Comparison of ENCODE assay signal across 8 mouse cellular contexts in the genomic region with DNA sequence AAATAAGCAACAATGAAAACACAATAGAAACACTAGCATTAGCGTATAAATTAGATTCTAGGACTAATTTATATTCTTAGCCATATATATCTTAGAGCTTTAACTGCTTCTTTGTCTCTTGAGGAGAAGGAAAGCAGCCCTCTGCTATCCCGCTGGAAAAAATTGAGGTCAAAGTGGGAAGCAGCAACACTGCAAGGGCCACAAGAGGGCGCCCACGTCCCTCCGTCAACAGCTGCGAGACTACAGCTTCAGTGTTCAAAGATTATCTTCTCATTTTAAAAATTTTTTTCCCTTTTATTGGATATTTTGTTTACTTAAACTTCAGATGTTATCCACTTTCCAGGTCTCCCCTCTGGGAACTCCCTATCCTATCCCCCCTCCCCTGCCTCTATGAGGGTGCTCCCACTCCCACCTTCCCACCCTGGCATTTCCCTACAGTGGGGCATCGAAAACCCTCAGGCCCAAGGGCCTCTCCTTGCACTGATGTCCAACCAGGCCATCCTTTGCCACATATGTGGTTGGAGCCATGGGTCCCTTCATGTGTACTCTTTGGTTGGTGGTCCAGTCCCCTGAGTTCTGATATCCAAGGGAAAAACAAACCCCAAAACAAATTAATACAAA. TPM values are rescaled to one million over a fixed set of nuclear protein-coding genes. Genes with fewer than 3 reads are reported as not detected.
DNase-seq lines count a peak whose midpoint lies in the region; ATAC-seq and TF ChIP-seq lines count a peak whose summit lies in the region.

No protein-coding gene starts in this region.

- intact Hi-C loops in left cerebral cortex, postnatal 25 days (cut with DNase I) = loop anchor here (1.0 kb wide), 1 partner anchor 195 kb away; no protein-coding TSS in a partner anchor

- H3K4me2 ChIP-seq in heart, postnatal 0 days (ENCODE audit: low read depth, low read length) = no peak overlapping the region
- no peak overlapping the region for H3K4me2 ChIP-seq in hindbrain, embryonic 14.5 days (replicated peaks)
- no peak overlapping the region for H3K4me2 ChIP-seq in midbrain, embryonic 16.5 days (ENCODE audit: low read length)

- no peak overlapping the region for H3K4me3 ChIP-seq in heart, postnatal 0 days (ENCODE audit: low read depth, low read length)
- no peak overlapping the region for H3K4me3 ChIP-seq in heart, embryonic 10.5 days
- H3K4me3 ChIP-seq in hindbrain, embryonic 14.5 days (replicated peaks; ENCODE audit: low read length) = no peak overlapping the region
- no peak overlapping the region for H3K4me3 ChIP-seq in midbrain, embryonic 16.5 days (ENCODE audit: low read depth, low read length)

- H3K9ac ChIP-seq in heart, postnatal 0 days (replicated peaks; ENCODE audit: low read depth, low read length) = no peak overlapping the region
- peak overlapping the region; percentile 16; the same call in 1 of the 2 replicates for H3K9ac ChIP-seq in hindbrain, embryonic 14.5 days
- no peak overlapping the region for H3K9ac ChIP-seq in midbrain, embryonic 16.5 days (ENCODE audit: low read depth, low read length)

- 13% methylated on average over 7 of the region's 7 CpGs for WGBS in heart, postnatal 0 days
- 14% methylated on average over 7 of the region's 7 CpGs for WGBS in heart, embryonic 10.5 days
- 15% methylated on average over 7 of the region's 7 CpGs for WGBS in hindbrain, embryonic 14.5 days
- 13% methylated on average over 7 of the region's 7 CpGs for whole genome bisulfite sequencing in midbrain, embryonic 16.5 days

- DNase-seq in heart, postnatal 0 days (ENCODE audit: low spot score) = peak; percentile 74
- DNase-seq in heart, embryonic 10.5 days (ENCODE audit: low spot score) = no peak
- DNase-seq in brain, adult 2 months (ENCODE audit: low read depth, low spot score) = peak; percentile 87
- DNase-seq in hindbrain, embryonic 14.5 days (ENCODE audit: low spot score) = peak; percentile 90
- peak; percentile 76 to 82 for DNase-seq in left cerebral cortex, postnatal 25 days (ENCODE audit: low spot score in 2 of 2)
- peak; percentile 65 for DNase-seq in splenic B cell, adult 2 months (ENCODE audit: low read depth, low spot score)

- H3K9me3 ChIP-seq in heart, postnatal 0 days (replicated peaks; ENCODE audit: control insufficient read depth, low read length) = no peaks in the 10 kb centered on the region
- H3K9me3 ChIP-seq in heart, embryonic 10.5 days = no peaks in the 10 kb centered on the region
- no peaks in the 10 kb centered on the region for H3K9me3 ChIP-seq in hindbrain, embryonic 14.5 days (ENCODE audit: control insufficient read depth, low read length)
- H3K9me3 ChIP-seq in midbrain, embryonic 16.5 days (replicated peaks; ENCODE audit: control insufficient read depth, low read length, poor library complexity, severe bottlenecking) = no peaks in the 10 kb centered on the region

- H3K4me1 ChIP-seq in heart, postnatal 0 days (ENCODE audit: control insufficient read depth, insufficient read depth) = no peaks in the 10 kb centered on the region
- peaks cover 40% of the 10 kb centered on the region for H3K4me1 ChIP-seq in heart, embryonic 10.5 days
- H3K4me1 ChIP-seq in hindbrain, embryonic 14.5 days (replicated peaks; ENCODE audit: control insufficient read depth, insufficient read depth, low read length) = no peaks in the 10 kb centered on the region
- no peaks in the 10 kb centered on the region; the same call in none of the 2 replicates for H3K4me1 ChIP-seq in midbrain, embryonic 16.5 days (ENCODE audit: control insufficient read depth, insufficient read depth, low read length)

- ATAC-seq in heart, postnatal 0 days (ENCODE audit: insufficient read depth, low read depth) = no peak
- peak; percentile 64 for ATAC-seq in erythroid progenitor cell, adult 5-6 weeks (replicated peaks; ENCODE audit: low FRiP score, poor library complexity, severe bottlenecking)
- 0 out of 2 replicates have a peak, but pooled peaks have one; percentile 29 for ATAC-seq in hindbrain, embryonic 14.5 days (ENCODE audit: low FRiP score)
- ATAC-seq in midbrain, embryonic 16.5 days = 0 out of 2 replicates have a peak, but pooled peaks have one; percentile 34

- TF ChIP-seq EP300 in heart, postnatal 0 days (IDR thresholded peaks at IDR 0.05; ENCODE audit: low read depth) = no peak

- H3K27ac ChIP-seq in heart, postnatal 0 days (ENCODE audit: low read depth) = no peak overlapping the region
- H3K27ac ChIP-seq in heart, embryonic 10.5 days = no peak overlapping the region
- H3K27ac ChIP-seq in hindbrain, embryonic 14.5 days = no peak overlapping the region
- H3K27ac ChIP-seq in midbrain, embryonic 16.5 days (ENCODE audit: low read length) = no peak overlapping the region

- H3K27me3 ChIP-seq in heart, postnatal 0 days (ENCODE audit: control insufficient read depth, insufficient read depth, low read length) = no peaks in the 10 kb centered on the region
- H3K27me3 ChIP-seq in heart, embryonic 10.5 days (ENCODE audit: insufficient read depth, poor library complexity, severe bottlenecking) = no peaks in the 10 kb centered on the region
- no peaks in the 10 kb centered on the region for H3K27me3 ChIP-seq in hindbrain, embryonic 14.5 days (ENCODE audit: control insufficient read depth, insufficient read depth, low read length)
- H3K27me3 ChIP-seq in midbrain, embryonic 16.5 days (ENCODE audit: control insufficient read depth, insufficient read depth, low read depth, low read length) = no peaks in the 10 kb centered on the region
- H3K27me3 ChIP-seq in splenic B cell, adult 2 months (ENCODE audit: control insufficient read depth, insufficient read depth, low read length, poor library complexity, severe bottlenecking) = peaks cover 1% of the 10 kb centered on the region; the same call in 1 of the 2 replicates

- peak; percentile 88 for TF ChIP-seq CTCF in heart, postnatal 0 days (IDR thresholded peaks at IDR 0.05; ENCODE audit: low read depth)

- no peaks in the 10 kb centered on the region for H3K36me3 ChIP-seq in heart, postnatal 0 days (replicated peaks; ENCODE audit: control insufficient read depth, insufficient read depth, low read length)
- no peaks in the 10 kb centered on the region for H3K36me3 ChIP-seq in heart, embryonic 10.5 days
- peaks cover 5% of the 10 kb centered on the region; the same call in 1 of the 2 replicates for H3K36me3 ChIP-seq in hindbrain, embryonic 14.5 days (replicated peaks; ENCODE audit: control insufficient read depth, insufficient read depth)
- H3K36me3 ChIP-seq in midbrain, embryonic 16.5 days (ENCODE audit: control insufficient read depth, insufficient read depth, low read length) = no peaks in the 10 kb centered on the region
- H3K36me3 ChIP-seq in splenic B cell, adult 2 months (ENCODE audit: control insufficient read depth, insufficient read depth, low read length, poor library complexity, severe bottlenecking) = no peaks in the 10 kb centered on the region

RNA-seq across cellular contexts. Expression of a gene that starts 21.2 kb away (rescaled TPM):
- total RNA-seq in heart, postnatal 0 days (2014; rRNA removed; ENCODE audit: low replicate concordance) = 49.9 and 56.5 TPM in 2 replicates
- 53.0 and 56.3 TPM in 2 replicates for polyA plus RNA-seq in heart, postnatal 0 days (2015; fragmentation: Nextera tagmentation; extraction: Ambion mirVana)
- polyA plus RNA-seq in heart, embryonic 10.5 days (2016; fragmentation: Nextera tagmentation; extraction: Ambion mirVana) = 82.3 and 85.7 TPM in 2 replicates
- total RNA-seq in erythroid progenitor cell, adult 5-6 weeks (2015; ENCODE audit: low replicate concordance) = 27.2 and 31.7 TPM in 2 replicates
- 19.1 and 44.0 TPM in 2 replicates for total RNA-seq in erythroid progenitor cell, adult 5-6 weeks (2017; ENCODE audit: low replicate concordance)
- polyA plus RNA-seq in hindbrain, embryonic 14.5 days (2014; fragmentation: Nextera tagmentation; extraction: Ambion mirVana) = 59.6 and 64.0 TPM in 2 replicates
- total RNA-seq in left cerebral cortex, postnatal 25 days (2021) = 10 to 100 TPM; 71.8 to 74.1 TPM
- 73.0 and 74.4 TPM in 2 replicates for polyA plus RNA-seq in midbrain, embryonic 16.5 days (2015; fragmentation: Nextera tagmentation; extraction: Ambion mirVana)

RNA-seq across cellular contexts. Expression of a gene that starts 30.2 kb away (rescaled TPM):
- 104 and 128 TPM in 2 replicates for total RNA-seq in heart, postnatal 0 days (2014; rRNA removed; ENCODE audit: low replicate concordance)
- polyA plus RNA-seq in heart, postnatal 0 days (2015; fragmentation: Nextera tagmentation; extraction: Ambion mirVana) = 58.7 and 59.9 TPM in 2 replicates
- 26.0 and 27.4 TPM in 2 replicates for polyA plus RNA-seq in heart, embryonic 10.5 days (2016; fragmentation: Nextera tagmentation; extraction: Ambion mirVana)
- not detected in 2 replicates for total RNA-seq in erythroid progenitor cell, adult 5-6 weeks (2015; ENCODE audit: low replicate concordance)
- total RNA-seq in erythroid progenitor cell, adult 5-6 weeks (2017; ENCODE audit: low replicate concordance) = not detected in 2 replicates
- 12.9 and 13.5 TPM in 2 replicates for polyA plus RNA-seq in hindbrain, embryonic 14.5 days (2014; fragmentation: Nextera tagmentation; extraction: Ambion mirVana)
- total RNA-seq in left cerebral cortex, postnatal 25 days (2021) = 10 to 100 TPM; 33.6 to 40.5 TPM
- polyA plus RNA-seq in midbrain, embryonic 16.5 days (2015; fragmentation: Nextera tagmentation; extraction: Ambion mirVana) = 9.7 and 17.5 TPM in 2 replicates

RNA-seq across cellular contexts. Expression of a gene that starts 49.2 kb away (rescaled TPM):
- 2.2 and 6.0 TPM in 2 replicates for total RNA-seq in heart, postnatal 0 days (2014; rRNA removed; ENCODE audit: low replicate concordance)
- polyA plus RNA-seq in heart, postnatal 0 days (2015; fragmentation: Nextera tagmentation; extraction: Ambion mirVana) = 4.7 and 6.0 TPM in 2 replicates
- 7.3 and 9.4 TPM in 2 replicates for polyA plus RNA-seq in heart, embryonic 10.5 days (2016; fragmentation: Nextera tagmentation; extraction: Ambion mirVana)
- 9.0 and 9.6 TPM in 2 replicates for total RNA-seq in erythroid progenitor cell, adult 5-6 weeks (2015; ENCODE audit: low replicate concordance)
- total RNA-seq in erythroid progenitor cell, adult 5-6 weeks (2017; ENCODE audit: low replicate concordance) = 4.6 and 7.6 TPM in 2 replicates
- 9.4 and 11.4 TPM in 2 replicates for polyA plus RNA-seq in hindbrain, embryonic 14.5 days (2014; fragmentation: Nextera tagmentation; extraction: Ambion mirVana)
- 10 to 100 TPM; 10.6 to 11.9 TPM for total RNA-seq in left cerebral cortex, postnatal 25 days (2021)
- polyA plus RNA-seq in midbrain, embryonic 16.5 days (2015; fragmentation: Nextera tagmentation; extraction: Ambion mirVana) = 18.1 and 18.4 TPM in 2 replicates
